Mouse (Mus musculus): ENCODE data around the gene Cers2.

Cers2 gene

DNA sequence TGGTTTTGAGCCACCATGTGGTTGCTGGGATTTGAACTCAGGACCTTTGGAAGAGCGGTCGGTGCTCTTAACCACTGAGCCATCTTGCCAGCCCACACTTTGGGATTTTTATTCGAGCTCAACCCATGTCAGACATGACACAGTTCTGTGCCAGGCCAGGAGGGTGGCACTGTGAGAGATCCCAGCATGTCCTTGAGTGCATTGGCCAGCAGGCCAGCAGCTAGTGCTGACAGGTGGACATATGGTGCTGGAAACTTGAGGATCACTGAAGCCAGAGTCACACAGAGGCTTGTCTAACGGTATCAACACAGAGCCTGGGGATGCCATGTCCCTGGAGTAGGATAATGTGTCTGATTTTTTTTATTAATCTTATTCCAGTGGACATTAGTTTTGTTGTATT lies 25.2 kb upstream of the Cers2 start:
- DNase-seq (ENCODE audit: low read depth, low spot score): no peak

DNA sequence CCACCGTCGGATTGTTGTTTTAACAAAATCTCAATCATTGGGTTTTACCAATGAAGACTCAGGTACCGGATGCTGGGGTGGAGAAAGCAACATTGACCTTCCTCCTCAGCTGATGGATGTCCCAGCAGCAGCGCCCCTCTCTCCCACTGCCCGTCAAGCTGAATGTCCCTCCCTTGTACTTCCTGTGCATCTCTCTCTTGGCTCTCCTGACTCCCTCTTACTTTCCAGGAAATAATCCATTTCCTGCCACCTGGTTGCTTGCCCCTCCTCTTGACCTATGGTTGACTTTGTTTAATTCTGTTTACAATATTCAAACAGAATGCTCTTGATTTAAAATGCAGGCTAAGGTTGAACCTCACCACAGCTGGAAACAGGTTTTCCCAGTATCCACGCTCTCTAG lies 24.4 kb upstream of the Cers2 start:
- DNase-seq (ENCODE audit: low read depth, low spot score): no peak

DNA sequence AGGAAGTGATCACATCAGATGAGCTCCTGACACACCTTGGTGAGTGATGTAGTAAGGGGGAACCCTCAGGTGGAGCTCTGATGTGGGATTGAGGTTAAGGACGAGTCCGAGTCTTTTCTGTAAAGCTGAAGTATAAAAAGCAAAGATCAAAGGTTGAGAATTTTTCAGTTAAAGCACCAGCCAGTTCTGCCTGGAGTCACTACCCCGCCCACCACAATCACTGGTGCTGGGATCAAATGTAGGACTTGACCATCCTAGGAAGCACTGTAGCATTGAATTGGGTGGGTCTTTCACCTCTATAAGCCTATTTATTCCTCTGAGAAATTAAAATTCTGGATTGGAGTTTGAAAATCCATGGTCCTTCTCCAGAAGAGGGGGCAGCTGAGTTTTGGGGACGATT lies 23.6 kb upstream of the Cers2 start:
- no peak for DNase-seq (ENCODE audit: low read depth, low spot score)

- DNase-seq (ENCODE audit: low read depth, low spot score): no peak
Measured at GRCm38 (mm10) chr3:95292899-95293298, 21.7 kb upstream of the Cers2 start.

DNA sequence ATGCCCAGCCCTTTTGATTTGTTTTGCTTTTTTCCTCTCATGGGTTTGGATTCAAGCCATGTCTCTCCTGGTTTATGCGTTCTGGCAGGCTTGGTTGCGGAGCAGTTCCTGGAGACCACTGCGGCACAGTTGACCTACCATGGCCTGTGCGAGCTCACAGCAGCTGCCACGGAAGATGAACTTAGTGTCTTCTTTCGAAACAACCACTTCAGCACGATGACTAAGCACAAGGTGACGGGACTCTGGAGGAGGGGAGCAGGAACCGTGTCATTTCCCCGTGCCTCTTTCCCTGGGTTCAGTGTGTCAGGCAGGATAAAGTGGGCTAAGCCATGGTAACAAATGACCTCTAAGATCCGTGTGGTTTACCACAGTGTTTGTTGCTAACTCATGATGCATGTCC lies 21.1 kb upstream of the Cers2 start:
- no peak for DNase-seq (ENCODE audit: low read depth, low spot score)

- no peak for DNase-seq (ENCODE audit: low read depth, low spot score)
Measured at GRCm38 (mm10) chr3:95294316-95294715, 20.3 kb upstream of the Cers2 start.

DNA sequence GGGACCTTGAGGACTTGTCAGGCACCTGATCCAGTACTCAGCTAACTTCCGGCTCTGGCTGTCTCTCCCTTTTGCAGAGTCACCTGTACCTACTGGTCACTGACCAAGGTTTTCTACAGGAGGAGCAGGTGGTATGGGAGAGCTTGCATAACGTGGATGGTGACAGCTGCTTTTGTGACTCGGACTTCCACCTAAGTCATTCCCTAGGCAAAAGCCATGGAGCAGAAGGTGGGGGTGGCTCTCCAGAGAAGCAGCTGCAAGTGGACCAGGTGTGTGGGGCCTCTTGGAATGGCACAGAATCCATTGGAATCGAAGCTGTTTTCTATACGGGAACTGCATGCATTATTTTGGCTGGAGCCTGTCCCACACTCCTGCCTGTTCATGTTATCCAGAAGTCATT lies 19.9 kb upstream of the Cers2 start:
- no peak for DNase-seq (ENCODE audit: low read depth, low spot score)

DNA sequence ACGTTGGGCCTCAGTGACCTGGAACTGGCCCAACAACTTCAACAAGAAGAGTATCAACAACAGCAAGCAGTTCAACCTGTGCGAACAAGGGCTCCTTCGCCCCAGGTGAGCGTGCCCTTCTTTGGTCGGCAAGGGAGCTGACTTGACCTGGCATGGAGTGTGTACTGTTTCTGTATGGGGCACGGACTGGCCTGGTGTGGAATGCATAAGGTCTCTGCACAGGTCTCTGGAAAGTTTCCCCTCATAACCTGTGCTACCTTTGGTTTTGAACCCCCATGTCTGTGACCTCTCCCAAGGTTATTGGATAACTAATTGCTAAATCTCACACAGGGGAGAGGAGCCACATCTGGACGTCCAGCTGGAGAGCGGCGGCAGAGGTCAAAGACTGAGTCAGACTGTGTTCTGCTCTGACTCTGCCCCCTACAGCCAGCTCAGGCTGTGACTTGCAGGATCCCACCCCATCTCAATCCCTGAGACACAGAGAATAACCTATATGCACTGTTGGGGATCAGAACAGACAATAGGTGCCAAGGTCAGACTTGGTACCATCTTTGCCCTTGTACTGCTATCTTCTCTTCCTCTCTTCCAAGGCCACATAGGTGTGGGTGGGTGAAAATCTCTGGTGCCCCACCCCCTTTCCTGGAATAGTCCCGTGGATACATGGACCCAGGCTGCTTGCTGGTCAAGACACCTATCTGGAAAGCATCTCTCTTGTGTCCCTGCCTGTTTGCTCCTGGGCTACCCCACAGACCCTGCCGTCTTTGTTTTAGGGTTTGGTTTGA lies 19.1 kb upstream of the Cers2 start:
- no peak for DNase-seq (ENCODE audit: low read depth, low spot score)

- DNase-seq (ENCODE audit: low read depth, low spot score): no peak
Measured at GRCm38 (mm10) chr3:95296103-95296469, 18.5 kb upstream of the Cers2 start.

DNA sequence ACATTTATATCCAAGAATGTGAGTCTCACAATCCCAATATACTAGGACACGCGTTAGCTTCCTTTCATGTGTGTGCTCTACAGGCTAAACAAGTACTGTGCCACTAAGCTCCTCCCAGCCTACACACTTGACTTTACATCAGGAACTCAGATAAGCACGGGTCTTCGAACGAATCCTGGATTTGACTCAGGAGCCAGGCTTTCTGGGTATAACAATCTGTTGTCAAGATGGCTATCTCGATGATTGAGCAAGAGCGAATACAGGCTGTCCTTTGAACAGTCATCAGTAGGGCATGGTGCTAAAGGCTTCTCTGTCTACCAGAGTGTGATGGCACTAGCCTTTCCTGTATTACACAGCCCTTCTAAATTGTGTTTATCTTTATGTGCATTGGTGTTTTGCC lies 16.6 kb upstream of the Cers2 start:
- no peak for DNase-seq (ENCODE audit: low read depth, low spot score)

GRCm38 (mm10) chr3:95301204-95301796 lies 13.3 kb upstream of the Cers2 start:
- DNase-seq (ENCODE audit: low read depth, low spot score): no peak

DNA sequence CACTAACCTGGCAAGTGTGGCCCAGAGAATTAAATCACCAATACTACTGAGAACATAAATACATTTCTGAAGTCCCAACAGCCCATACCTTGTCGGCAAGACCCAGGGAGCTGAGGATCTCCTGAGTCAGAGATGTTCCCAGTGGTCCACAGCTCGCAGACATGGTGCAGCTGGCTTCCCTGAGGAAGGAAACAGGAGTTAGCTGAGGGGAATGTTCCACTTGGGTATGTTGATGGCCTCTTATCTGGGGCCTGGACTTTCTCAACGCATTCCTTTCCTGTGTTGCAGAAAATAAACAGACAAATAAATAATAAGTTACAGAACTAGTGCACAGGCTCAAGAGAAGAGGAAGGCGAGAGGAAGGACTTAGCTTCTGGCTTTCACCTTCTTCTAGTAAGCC lies 8.3 kb upstream of the Cers2 start:
- DNase-seq (ENCODE audit: low read depth, low spot score): no peak

DNA sequence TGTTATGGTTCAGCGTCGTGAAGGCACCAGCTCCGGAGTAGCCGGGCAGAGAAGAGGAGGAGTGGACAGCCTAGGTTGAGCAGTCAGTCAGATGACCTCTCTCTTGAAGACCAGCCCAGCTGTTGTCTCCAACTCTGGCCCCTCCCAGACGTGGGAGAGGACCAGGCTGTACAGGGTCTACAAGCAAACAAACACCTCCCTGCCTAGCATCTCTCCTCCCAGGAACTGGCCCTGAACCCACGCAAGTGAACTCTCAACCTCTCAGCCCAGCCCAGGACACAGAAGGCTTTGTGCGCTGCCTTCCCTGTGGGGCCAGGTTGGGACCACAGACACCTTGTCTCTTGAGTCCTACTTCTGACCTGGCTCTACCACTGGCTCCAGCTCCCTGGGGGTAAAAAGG lies 7.5 kb upstream of the Cers2 start, which contains the start of gene Anxa9:
Gene Anxa9 (minus strand): TSS at position 77 of the 400 bp plus-strand sequence.
- no peak for DNase-seq (ENCODE audit: low read depth, low spot score)

- no peak for DNase-seq (ENCODE audit: low read depth, low spot score)
Measured at GRCm38 (mm10) chr3:95310496-95310895, 4.1 kb upstream of the Cers2 start.

DNA sequence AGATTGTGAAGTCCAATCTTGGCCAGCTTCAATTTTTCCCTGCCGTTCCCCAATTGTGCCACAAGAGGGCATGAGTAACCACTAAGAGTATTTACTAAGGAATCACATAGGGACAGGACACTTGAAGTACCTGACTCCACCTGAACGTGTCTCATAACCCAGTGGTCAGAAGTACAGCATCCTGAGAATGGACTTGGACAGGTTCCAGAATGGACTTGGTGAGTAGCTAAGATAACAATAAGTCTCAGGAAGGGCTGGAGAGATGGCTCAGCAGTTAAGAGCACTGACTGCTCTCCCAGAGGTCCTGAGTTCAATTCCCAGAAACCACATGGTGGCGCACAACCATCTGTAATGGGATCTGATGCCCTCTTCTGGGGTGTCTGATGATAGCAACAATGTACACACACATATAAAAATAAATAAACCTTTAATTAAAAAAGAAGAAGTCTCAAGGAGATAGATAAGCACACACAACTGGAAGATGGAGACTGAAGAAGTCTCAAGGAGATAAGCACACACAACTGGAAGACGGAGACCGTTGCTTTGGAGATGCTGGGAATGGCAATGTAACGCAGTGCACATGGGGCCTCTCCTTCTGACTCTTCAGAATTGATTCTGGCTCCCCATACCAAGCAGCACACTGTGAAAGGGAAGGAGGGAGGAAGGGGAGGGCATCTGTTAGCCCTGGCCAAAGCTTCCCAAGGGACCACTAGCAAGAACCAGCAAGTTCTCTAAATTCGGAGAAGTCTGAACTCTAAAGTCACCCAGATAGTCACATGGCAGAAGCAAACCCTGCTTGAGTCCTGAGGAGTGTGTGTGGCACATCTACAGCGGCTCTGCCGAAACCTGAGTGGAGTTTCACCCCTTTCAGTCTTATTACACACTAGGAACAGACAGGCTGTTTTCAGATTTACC lies 3.4 kb upstream of the Cers2 start:
- peak; percentile 63 for DNase-seq (ENCODE audit: low read depth, low spot score)

DNA sequence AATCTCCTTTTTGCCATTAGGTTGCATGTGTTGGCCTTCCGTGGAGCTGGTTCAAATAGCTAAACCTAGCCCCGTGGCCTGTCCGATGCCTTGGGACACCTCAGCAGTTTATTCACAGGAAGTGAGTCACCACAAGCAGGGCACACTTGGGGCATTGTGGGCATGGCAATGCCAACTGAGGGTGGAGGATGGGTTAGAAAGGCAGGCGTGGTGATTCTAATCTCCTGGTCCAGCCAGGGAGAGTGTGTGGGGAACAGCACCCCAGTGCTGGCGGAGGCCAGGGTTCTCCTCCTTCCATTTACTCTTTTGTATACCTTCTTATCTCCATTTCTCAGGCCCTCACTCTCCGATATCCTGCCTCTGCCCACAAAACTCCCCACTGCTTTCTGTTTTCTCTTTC lies 2.0 kb upstream of the Cers2 start:
- no peak for DNase-seq (ENCODE audit: low read depth, low spot score)

GRCm38 (mm10) chr3:95313476-95313875 lies 1.1 kb upstream of the Cers2 start:
- no peak for DNase-seq (ENCODE audit: low read depth, low spot score)

DNA sequence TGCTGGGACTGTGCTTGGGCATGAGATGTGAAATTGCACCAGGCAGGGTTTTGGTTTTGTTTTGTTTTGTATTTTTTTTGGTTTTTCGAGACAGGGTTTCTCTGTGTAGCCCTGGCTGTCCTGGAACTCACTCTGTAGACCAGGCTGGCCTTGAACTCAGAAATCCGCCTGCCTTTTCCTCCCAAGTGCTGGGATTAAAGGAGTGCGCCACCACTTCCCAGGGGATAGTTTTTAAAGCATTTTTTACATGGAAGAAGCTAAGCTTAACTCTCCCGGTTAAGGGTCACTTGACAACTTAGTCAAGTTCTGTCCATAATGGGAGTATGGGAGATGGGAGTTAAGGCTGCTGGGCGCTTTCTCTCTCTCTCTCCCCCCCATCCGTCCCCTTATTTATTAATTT lies 516 bp upstream of the Cers2 start:
- DNase-seq (ENCODE audit: low read depth, low spot score): no peak

GRCm38 (mm10) chr3:95315094-95315843 lies 678 bp downstream of the Cers2 start:
- DNase-seq (ENCODE audit: low read depth, low spot score): peak; percentile 59

DNA sequence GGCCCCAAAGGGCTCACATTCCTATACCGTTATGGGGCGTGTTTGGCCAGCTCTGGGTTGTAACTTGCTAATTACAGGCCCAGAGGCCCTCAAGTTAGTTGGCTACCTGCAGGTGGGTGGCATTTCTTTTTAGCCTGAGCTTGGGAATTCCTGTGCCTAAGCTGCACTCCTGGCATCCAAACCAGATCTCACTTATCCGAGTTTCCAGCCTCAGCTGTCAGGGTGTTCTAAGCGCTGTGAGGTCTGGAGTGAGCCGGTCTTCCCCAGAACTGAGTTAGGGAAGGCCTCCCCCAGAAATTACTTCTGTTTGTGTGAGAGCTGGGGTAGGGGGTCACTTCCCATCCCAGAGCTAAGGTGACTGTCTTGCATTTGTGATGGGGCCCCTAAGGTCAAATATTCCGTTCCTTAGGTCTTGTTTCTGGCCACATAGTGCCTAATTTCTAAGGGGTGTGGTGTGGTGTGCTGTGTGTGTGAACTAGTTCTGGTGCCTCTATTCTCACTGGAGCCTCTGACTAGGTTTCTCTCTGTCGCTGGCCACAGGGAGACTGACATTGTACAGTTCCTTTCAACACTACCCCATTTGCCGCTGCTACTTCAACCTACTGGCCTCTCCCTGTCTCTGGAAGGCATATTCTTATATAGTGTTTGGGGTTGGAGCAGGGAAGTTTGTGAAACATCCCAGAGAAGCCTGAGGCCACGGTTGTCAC lies 1.4 kb downstream of the Cers2 start:
- no peak for DNase-seq (ENCODE audit: low read depth, low spot score)

GRCm38 (mm10) chr3:95317414-95318080 lies 3.0 kb downstream of the Cers2 start:
- peak; percentile 71 for DNase-seq (ENCODE audit: low read depth, low spot score)
